Mouse (Mus musculus) gastrocnemius, adult 2 months (tissue): Measurements from ENCODE around the gene Hyal5. TPM values are rescaled to one million over a fixed set of nuclear protein-coding genes. Genes with fewer than 3 reads are reported as not detected.

Experiments
- DNase-seq: peaks from one replicate; pipeline ENCODE4 v3.0.0; 2022
- H3K27ac ChIP-seq: fragments of 200-600 bp; 2 replicates; pipeline ENCODE4 v1.8.1; 2022; ENCODE audit warnings: mild to moderate bottlenecking
- H3K4me3 ChIP-seq: fragments of 200-600 bp; 2 replicates; pipeline ENCODE4 v1.8.1; 2022; ENCODE audit warnings: mild to moderate bottlenecking, moderate library complexity
- CTCF ChIP-seq: fragments of 200-600 bp; IDR thresholded peaks from 2 replicates; pipeline ENCODE4 v1.8.1; 2022; ENCODE audit warnings: antibody characterized with exemption, mild to moderate bottlenecking, moderate library complexity
- intact Hi-C: fragments of 180-260 bp; cut with DNase I; formaldehyde crosslinking; loops from one replicate; pipeline ENCODE4 v1.15.1; 2025
- long read RNA-seq, 2 experiments: library from polyadenylated mRNA; stranded (forward); transcript quantifications; one replicate each; pipeline ENCODE4 v2.0.0; 2021
- total RNA-seq, 2 experiments: library from RNA; stranded (reverse); gene quantifications; 2 replicates each; pipeline ENCODE4 v1.2.3; 2021

Hyal5 gene
- not detected for total RNA-seq
- long read RNA-seq, experiment 1, result 0 reads
- long read RNA-seq, experiment 2, result 0 reads

DNA sequence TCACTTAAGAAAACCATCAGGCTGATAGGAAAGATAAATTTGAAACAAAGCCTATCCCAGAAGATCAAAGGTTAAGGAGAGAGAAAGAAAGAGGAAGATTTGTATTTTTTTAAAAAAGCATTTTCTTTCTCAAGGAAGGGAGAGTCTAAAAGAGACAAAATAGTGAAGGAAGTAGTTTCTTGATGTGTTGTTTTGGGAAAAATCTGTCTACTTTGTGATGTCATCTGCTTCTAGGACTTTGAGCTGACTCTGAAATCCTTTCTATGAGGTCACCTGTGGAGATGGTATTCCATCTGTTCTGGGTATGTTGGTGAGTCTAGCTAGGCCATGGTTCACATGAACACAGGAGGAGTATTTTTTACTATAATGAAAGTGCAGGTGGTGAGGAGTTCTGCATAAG is at the start of gene Hyal5:
Gene Hyal5 (plus strand): TSS at position 301 of the 400 bp plus-strand sequence.
- Histone ChIP-seq H3K27ac (no peak within 1 kb of the TSS), H3K4me3 (no peak within 1 kb of the TSS)
- DNase-seq, result no peak
- intact Hi-C loops, result no loop called here
- TF ChIP-seq CTCF, result no peak

- no peak overlapping the region for H3K4me3 ChIP-seq
- DNase-seq, result no peak
- TF ChIP-seq CTCF, result no peak
- H3K27ac ChIP-seq, result no peak overlapping the region
- intact Hi-C loops, result no loop called here
Observed at GRCm38 (mm10) chr6:24822070-24822469, 35.7 kb upstream of the Hyal5 start.

DNA sequence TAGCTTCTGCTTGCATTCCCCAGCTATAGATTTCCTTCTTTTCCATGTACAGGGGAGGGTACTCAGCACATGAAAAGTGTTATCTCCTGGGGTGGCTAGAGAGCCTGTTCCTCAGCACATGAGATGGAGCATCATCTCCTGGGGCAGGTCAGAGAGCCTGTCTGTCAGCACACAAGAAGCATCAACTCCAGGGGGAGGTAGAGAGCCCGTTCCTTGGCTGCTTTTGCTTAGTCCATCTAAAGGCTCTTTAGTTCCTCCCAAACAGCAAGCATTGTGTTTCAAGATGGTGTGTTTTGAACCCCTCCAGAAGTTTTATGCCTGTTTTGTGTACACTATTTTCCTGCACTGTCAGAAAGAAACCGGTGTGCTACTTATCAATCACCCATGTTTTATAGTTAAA is 2.5 kb downstream of the Hyal5 start:
- TF ChIP-seq CTCF, result 0 out of 2 replicates have a peak, but pooled peaks have one; percentile 1
- DNase-seq, result no peak
- intact Hi-C loops, result no loop called here
- Histone ChIP-seq H3K27ac (no peak overlapping the region), H3K4me3 (no peak overlapping the region)

DNA sequence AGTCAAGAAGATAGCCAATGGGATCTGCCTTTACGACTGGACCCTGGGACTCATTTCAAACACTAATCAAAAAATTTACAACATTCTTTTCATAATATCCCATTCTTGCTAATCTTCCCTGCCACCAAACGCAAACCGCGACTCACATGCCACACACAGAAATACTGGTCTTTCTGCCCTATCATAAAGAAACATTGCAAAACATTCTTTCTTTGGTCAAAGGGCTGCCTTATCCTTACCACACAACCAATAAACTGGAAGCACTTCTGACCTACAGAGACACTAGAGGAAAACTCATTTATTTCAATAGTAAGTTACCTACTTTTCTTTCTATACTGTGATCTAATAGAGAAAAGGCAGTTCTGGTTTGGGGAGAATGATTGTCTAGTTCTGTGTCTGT is 5.9 kb downstream of the Hyal5 start:
- no peak for DNase-seq
- H3K27ac ChIP-seq, result no peak overlapping the region
- TF ChIP-seq CTCF, result no peak
- no peak overlapping the region for H3K4me3 ChIP-seq
- intact Hi-C loops, result no loop called here

DNA sequence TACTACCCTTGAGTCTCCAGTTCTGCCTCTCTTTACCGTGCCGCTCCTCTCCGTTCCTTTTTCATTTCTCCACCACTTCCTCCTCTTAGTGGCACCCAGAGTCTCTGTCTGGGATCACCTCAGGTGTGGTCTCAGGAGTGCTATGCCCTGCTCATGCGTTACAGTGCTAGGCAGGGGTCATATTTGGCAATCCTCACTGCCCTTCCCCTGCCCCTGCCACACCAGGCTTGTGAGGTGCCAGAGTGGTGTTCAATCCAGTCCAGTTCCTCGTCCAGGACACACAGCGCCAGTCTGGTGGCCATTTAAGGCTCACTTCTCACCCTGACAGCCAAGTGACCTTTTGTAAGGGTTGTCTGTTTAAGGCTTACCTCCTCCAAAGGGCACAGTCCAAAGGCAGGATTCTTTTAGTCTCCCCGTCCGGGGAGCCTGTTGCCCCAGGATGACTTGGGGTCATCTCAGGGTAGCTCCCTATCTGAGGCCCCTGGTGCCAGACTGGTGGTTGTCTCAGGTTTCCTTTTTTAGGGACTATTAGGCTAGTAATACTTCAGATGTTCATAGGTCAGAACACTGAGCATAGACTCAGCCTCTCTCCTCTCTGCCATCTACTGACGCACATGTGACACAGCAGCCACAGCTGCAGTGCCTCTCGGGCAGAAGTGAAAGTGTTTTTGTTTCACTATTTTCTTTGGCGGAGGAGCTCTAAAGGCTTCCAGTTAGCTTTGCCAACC is 36.5 kb downstream of the Hyal5 start:
- peak; percentile 19 for DNase-seq
- TF ChIP-seq CTCF, result peak; percentile 60
- Histone ChIP-seq H3K4me3 (peak overlapping the region; percentile 64), H3K27ac (no peak overlapping the region)
- intact Hi-C loops, result no loop called here

GRCm38 (mm10) chr6:24894874-24895183 is 37.0 kb downstream of the Hyal5 start:
- H3K27ac ChIP-seq, result no peak overlapping the region
- TF ChIP-seq CTCF, result no peak
- DNase-seq, result no peak
- peak overlapping the region; percentile 64 for H3K4me3 ChIP-seq
- intact Hi-C loops, result no loop called here

- no peak for TF ChIP-seq CTCF
- H3K4me3 ChIP-seq, result no peak overlapping the region
- DNase-seq, result no peak
- intact Hi-C loops, result no loop called here
- H3K27ac ChIP-seq, result no peak overlapping the region
Observed at GRCm38 (mm10) chr6:24905101-24905500, 47.3 kb downstream of the Hyal5 start.

- no peak for TF ChIP-seq CTCF
- no peak overlapping the region for H3K27ac ChIP-seq
- no peak overlapping the region for H3K4me3 ChIP-seq
- DNase-seq, result no peak
- intact Hi-C loops, result no loop called here
Observed at GRCm38 (mm10) chr6:24907824-24908223, 50.0 kb downstream of the Hyal5 start.

DNA sequence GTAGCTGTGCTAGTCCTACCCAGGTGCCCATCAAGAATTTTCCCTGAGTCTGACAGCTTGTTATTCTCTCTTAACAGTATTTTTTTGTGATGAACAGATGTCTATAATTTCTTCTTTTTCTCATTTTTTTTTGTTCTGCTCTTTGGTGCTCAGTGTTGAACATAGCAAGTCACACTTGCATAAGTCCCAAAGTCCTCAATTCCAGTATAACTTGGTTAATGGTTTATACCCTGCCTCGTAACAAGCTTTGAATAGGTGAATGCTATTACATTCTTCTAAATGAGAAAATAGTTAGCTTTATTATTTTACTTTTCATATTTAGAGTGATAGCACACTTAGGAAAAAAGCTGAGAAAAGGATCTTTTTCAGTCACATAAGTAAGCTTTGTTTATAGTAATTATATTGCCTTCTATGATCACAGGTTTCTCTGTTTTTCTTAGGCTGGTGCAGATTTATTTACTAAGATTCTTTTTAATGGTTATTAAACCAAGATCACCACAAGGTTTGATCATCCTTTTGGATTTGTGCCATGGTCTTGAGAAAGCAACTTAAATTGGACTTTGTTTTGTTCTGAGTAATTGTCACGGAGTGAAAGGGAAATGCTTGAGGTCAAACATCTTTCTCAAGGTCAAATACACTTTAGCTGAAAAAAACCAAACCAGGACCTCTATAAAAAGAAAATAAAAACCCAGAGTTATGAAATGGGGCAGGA is 52.4 kb downstream of the Hyal5 start:
- H3K27ac ChIP-seq, result no peak overlapping the region
- intact Hi-C loops, result no loop called here
- H3K4me3 ChIP-seq, result no peak overlapping the region
- DNase-seq, result no peak
- no peak for TF ChIP-seq CTCF

DNA sequence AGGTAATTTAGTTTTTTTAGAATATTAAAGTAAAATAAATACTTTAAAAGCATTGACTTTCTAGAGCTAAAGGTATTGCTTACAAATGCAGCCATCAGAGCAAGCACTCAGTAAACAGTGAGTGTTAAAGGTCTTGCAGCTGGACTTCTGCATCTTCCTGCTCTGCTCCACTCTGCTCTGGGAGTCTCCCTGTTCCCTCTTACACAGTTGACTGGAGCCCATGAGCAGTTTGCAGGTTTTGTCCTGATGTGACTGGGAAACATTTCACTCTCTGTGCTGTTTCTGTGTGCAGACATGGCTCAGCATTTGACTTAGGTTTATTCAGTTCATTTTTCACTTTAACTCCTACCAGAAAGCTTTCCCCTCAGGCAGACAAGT is 52.9 kb downstream of the Hyal5 start:
- intact Hi-C loops, result no loop called here
- H3K27ac ChIP-seq, result no peak overlapping the region
- TF ChIP-seq CTCF, result no peak
- no peak overlapping the region for H3K4me3 ChIP-seq
- no peak for DNase-seq

GRCm38 (mm10) chr6:24913591-24913990 is 55.8 kb downstream of the Hyal5 start:
- no peak overlapping the region for H3K4me3 ChIP-seq
- intact Hi-C loops, result no loop called here
- no peak for TF ChIP-seq CTCF
- no peak for DNase-seq
- H3K27ac ChIP-seq, result no peak overlapping the region

- no peak overlapping the region for H3K4me3 ChIP-seq
- no peak for TF ChIP-seq CTCF
- no peak overlapping the region for H3K27ac ChIP-seq
- intact Hi-C loops, result no loop called here
- DNase-seq, result no peak
Observed at GRCm38 (mm10) chr6:24925076-24925785, 67.4 kb downstream of the Hyal5 start.

Other genes with a start within 250 kb of the Hyal5 start
- gene Wasl, start 193.0 kb upstream of the Hyal5 start, total RNA-seq, result 10 to 100 TPM; 15.3 to 18.1 TPM
- gene Hyal6, start 124.8 kb upstream of the Hyal5 start, total RNA-seq, result not detected
- gene Hyal4, start 109.7 kb upstream of the Hyal5 start, total RNA-seq, result not detected
- not detected for gene Spam1, start 66.8 kb upstream of the Hyal5 start, total RNA-seq
- under 1 TPM; 0.06 to 0.23 TPM for gene Tmem229a, start 98.3 kb downstream of the Hyal5 start, total RNA-seq